Comparison of ENCODE assay signal across 27 mouse cellular contexts in genomic region chr15:23453331-23453730, GRCm38 (mm10).
"Had no signal": no experiment of that assay in that cellular context is flagged by ENCODE, and none has a peak within 500 bp of the region (broad histone marks: within the 10 kb centered on the region; RNA-seq: fewer than 3 reads in every experiment).

No protein-coding gene starts in this region.

- H3K4me3 ChIP-seq: gastrocnemius, adult 2 months; heart, adult 2 months; heart, embryonic 13.5 days; heart, embryonic 15.5 days; hindbrain, embryonic 10.5 days; hindbrain, embryonic 12.5 days; intestine, embryonic 15.5 days; layer of hippocampus, adult 2 months; left cerebral cortex, adult 2 months; limb, embryonic 10.5 days; limb, embryonic 12.5 days had no signal

- H3K27ac ChIP-seq: gastrocnemius, adult 2 months; heart, adult 2 months; heart, embryonic 13.5 days; heart, embryonic 15.5 days; hindbrain, embryonic 10.5 days; hindbrain, embryonic 12.5 days; hindbrain, embryonic 14.5 days; intestine, embryonic 15.5 days; layer of hippocampus, adult 2 months; left cerebral cortex, adult 2 months; limb, embryonic 10.5 days; limb, embryonic 12.5 days had no signal

- H3K27me3 ChIP-seq: heart, embryonic 13.5 days; heart, embryonic 15.5 days; hindbrain, embryonic 12.5 days; intestine, embryonic 15.5 days; limb, embryonic 12.5 days had no signal

- DNase-seq: gastrocnemius, adult 2 months; gastrocnemius, postnatal 10 days; gastrocnemius, postnatal 25 days; heart, adult 2 months; heart, postnatal 10 days; heart, postnatal 4 days; kidney, adult 18-20 months; kidney, adult 8-10 months; kidney, postnatal 10 days; kidney, postnatal 25 days; kidney, postnatal 4 days; liver had no signal

- H3K4me2 ChIP-seq: heart, embryonic 11.5 days; heart, embryonic 13.5 days; heart, embryonic 15.5 days; hindbrain, embryonic 12.5 days; hindbrain, embryonic 14.5 days; intestine, embryonic 15.5 days; limb, embryonic 12.5 days; liver, embryonic 11.5 days had no signal

- H3K9ac ChIP-seq: heart, embryonic 13.5 days; heart, embryonic 15.5 days; hindbrain, embryonic 12.5 days; hindbrain, embryonic 14.5 days; intestine, embryonic 15.5 days; limb, embryonic 12.5 days had no signal

- H3K36me3 ChIP-seq: heart, embryonic 13.5 days; heart, embryonic 15.5 days; hindbrain, embryonic 10.5 days; hindbrain, embryonic 12.5 days; intestine, embryonic 15.5 days; limb, embryonic 10.5 days; limb, embryonic 12.5 days had no signal

- H3K4me1 ChIP-seq: hindbrain, embryonic 10.5 days; intestine, embryonic 15.5 days; limb, embryonic 10.5 days; limb, embryonic 12.5 days had no signal

- H3K9me3 ChIP-seq: heart, embryonic 13.5 days; heart, embryonic 15.5 days; hindbrain, embryonic 10.5 days; hindbrain, embryonic 12.5 days; intestine, embryonic 15.5 days; limb, embryonic 10.5 days; limb, embryonic 12.5 days had no signal

- ATAC-seq: hindbrain, embryonic 16.5 days; inflammation-experienced regulatory T-cells, adult 6 months; intestine, embryonic 15.5 days; intestine, postnatal 0 days had no signal
